Mouse (Mus musculus): ENCODE data around the gene Fgfr2. TPM values are rescaled to one million over a fixed set of nuclear protein-coding genes. Genes with fewer than 3 reads are reported as not detected.

Gene Fgfr2
- polyA plus RNA-seq, 1 experiment from 2014 or later, result 137 TPM

DNA sequence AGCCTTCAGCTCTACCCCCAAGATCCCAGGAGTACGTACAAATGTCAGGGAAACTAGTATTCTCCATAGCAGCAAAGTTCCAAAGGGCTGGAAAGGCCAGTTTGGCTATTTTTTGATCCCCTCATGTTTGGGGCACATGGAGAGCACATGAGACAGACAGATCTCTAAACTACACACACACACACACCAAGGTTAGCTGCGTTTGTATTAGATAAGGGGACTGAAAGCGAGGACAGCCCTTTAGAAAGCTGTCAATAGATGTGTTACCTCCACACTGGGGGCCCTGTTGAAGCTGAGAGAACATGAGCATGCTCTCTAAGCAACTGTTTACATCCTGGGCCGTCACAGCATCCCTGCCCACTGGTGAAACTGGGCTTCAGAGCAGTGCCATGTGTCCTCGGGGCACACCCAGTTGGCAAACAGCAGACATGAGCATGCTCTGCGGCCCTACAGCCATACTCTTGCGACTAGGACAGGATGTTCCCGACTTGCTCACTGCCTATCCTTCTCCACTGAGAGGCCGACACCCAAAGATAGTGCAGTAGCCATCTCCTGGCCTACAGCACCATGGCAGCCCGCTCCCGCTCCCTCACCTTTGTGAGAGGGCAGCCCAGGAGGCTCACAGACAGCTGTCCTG, 356.8 kb downstream of the Fgfr2 start:
- Histone ChIP-seq H3K4me3 (replicated peaks) (no peak overlapping the region), H3K9me3 (replicated peaks) (no peaks in the 10 kb centered on the region), H3K9ac (no peak overlapping the region), H3K4me2 (replicated peaks) (no peak overlapping the region), H3K4me1 (peaks cover 40% of the 10 kb centered on the region), H3K27ac (replicated peaks) (peak overlapping the region; percentile 67; the same call in 1 of the 2 replicates), H3K27me3 (no peaks in the 10 kb centered on the region), H3K36me3 (peaks cover 6% of the 10 kb centered on the region; the same call in 1 of the 2 replicates)
- ATAC-seq (ENCODE audit: insufficient number of reproducible peaks, low FRiP score, low TSS enrichment, low read depth), result no peak
- 61% methylated on average over 11 of the region's 11 CpGs for WGBS

DNA sequence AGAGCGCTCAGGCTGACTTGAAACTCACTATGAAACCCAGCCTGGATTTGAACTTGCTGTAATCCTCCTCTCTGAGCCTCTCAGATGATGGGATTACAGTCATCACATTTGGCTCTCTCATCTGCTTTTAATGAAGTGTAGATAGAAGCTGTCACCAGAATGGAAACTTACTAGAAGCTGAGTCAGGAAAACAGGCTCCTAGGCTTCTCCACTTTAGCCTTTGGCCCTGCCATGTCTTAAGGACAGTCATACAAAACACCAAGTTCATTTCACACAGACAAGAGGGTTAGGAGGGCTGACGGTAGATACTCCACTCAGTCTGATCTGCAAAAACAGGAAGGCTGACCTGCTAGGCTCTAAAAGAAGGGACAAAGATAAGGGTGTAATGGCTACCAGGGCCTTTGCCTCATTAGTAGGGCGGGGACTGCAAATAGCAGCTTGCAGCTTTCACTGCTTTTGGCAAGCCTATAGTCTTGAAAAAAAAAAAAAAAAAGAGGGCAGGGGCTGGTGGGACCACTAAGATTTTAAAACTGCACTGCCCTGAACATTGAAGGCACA, 357.4 kb downstream of the Fgfr2 start:
- Histone ChIP-seq H3K9me3 (replicated peaks) (no peaks in the 10 kb centered on the region), H3K9ac (no peak overlapping the region), H3K4me2 (replicated peaks) (no peak overlapping the region), H3K36me3 (peaks cover 6% of the 10 kb centered on the region; the same call in 1 of the 2 replicates), H3K27me3 (no peaks in the 10 kb centered on the region), H3K4me3 (replicated peaks) (no peak overlapping the region), H3K27ac (replicated peaks) (0 out of 2 replicates have a peak overlapping the region, but pooled peaks have one; percentile 67), H3K4me1 (peaks cover 40% of the 10 kb centered on the region)
- WGBS, result 80% methylated on average over 3 of the region's 3 CpGs
- ATAC-seq (ENCODE audit: insufficient number of reproducible peaks, low FRiP score, low TSS enrichment, low read depth), result no peak

DNA sequence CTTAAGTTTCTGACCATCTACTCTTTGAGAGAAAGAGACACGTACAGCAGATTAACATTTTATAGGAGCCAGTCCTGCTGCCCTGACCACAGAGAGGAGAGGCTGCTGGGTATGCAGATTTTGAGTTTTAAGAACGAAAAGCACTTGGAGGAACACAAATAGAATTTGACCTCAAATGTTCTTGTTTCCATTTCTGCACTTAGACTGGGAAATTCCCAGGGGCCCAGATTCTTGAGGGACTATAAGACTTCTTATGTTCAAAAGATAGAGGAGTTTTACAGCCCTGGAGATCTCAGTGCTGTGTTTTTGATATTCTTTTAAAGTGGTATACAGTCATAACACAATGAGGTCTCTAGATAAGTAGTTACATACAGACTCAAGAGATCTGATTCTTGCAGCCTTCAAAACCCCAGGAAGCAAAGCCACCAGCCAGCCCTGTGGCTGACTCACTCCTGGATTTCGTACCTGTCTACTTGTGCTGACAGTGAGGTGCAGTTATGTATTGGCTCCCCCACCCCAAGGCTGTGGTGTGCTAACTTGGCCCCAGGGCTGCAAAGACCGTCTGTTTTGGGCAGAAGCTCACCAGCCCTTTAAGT, 358.2 kb downstream of the Fgfr2 start:
- Histone ChIP-seq H3K4me1 (peaks cover 40% of the 10 kb centered on the region), H3K4me3 (replicated peaks) (no peak overlapping the region), H3K9me3 (replicated peaks) (no peaks in the 10 kb centered on the region), H3K4me2 (replicated peaks) (no peak overlapping the region), H3K36me3 (peaks cover 10% of the 10 kb centered on the region; the same call in 1 of the 2 replicates), H3K27ac (replicated peaks) (no peak overlapping the region), H3K27me3 (no peaks in the 10 kb centered on the region), H3K9ac (no peak overlapping the region)
- ATAC-seq (ENCODE audit: insufficient number of reproducible peaks, low FRiP score, low TSS enrichment, low read depth), result no peak
- 68% methylated on average over 4 of the region's 4 CpGs for whole genome bisulfite sequencing

DNA sequence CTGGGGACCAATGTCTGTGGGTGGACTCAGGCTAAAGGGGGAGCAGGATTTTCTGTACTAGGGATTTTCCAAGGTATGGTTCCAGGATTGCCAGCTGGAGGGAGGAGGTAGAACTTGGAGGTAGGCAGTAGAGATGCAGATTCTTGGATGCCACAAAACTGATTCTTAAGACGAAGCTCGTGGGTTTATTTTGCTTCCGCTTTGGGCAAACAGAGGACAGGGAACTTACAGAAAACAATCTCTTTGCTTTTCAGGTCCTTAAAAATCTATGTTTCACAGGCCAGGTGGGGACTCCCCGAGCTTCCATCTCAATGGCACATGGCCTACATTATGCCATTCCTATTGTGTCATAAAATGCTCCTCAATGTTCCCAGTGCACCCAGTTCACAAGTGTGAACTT, 358.8 kb downstream of the Fgfr2 start:
- Histone ChIP-seq H3K4me2 (replicated peaks) (no peak overlapping the region), H3K27me3 (no peaks in the 10 kb centered on the region), H3K9ac (no peak overlapping the region), H3K9me3 (replicated peaks) (no peaks in the 10 kb centered on the region), H3K27ac (replicated peaks) (no peak overlapping the region), H3K4me3 (replicated peaks) (no peak overlapping the region), H3K4me1 (peaks cover 35% of the 10 kb centered on the region), H3K36me3 (peaks cover 17% of the 10 kb centered on the region)
- ATAC-seq (ENCODE audit: insufficient number of reproducible peaks, low FRiP score, low TSS enrichment, low read depth), result no peak
- 96% methylated on average over 4 of the region's 4 CpGs for WGBS

DNA sequence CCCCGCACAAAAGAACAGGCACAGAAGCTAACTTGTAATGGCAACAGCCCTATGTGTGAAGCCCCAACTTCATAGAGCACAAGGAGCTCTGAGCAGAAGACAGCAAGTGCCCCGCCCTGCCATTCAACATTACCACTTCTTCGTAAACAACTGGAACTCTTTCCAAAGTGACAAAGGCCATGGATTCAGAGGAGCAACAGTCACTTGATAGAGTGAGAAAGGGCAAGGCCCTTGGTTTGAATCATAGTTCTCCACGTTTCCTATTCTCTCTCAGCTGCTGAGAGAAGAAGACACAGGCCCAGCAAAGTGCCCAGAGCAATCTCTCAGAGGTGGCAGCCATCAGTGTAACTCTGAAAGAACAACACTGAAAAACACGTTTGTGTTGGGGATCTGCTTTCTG, 359.2 kb downstream of the Fgfr2 start:
- Histone ChIP-seq H3K9ac (no peak overlapping the region), H3K36me3 (peaks cover 21% of the 10 kb centered on the region), H3K27ac (replicated peaks) (no peak overlapping the region), H3K4me1 (peaks cover 33% of the 10 kb centered on the region), H3K27me3 (no peaks in the 10 kb centered on the region), H3K4me2 (replicated peaks) (no peak overlapping the region), H3K9me3 (replicated peaks) (no peaks in the 10 kb centered on the region), H3K4me3 (replicated peaks) (no peak overlapping the region)
- ATAC-seq (ENCODE audit: insufficient number of reproducible peaks, low FRiP score, low TSS enrichment, low read depth), result no peak
- WGBS, result 86% methylated on average over 5 of the region's 5 CpGs

DNA sequence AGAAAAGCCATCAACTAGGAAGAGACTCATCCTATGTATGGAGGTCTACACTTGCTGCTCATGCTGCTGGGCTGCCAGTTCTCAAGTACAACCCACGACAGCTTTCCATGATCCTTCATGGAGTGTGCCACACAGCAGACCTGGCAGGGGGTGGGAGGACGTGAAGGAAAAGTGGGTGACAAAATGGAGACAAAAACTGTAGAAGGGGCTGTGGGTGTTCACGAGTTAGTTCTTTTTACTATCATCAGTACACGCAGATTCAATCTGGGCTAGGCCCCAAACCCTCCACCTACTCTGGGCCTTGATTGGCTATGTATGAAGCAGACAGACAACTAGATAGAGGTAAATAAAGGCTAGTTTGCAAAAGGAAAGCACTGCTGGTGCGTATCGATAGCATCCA, 359.8 kb downstream of the Fgfr2 start:
- no peak overlapping the region for H3K4me3 ChIP-seq (replicated peaks)
- H3K9me3 ChIP-seq (replicated peaks), result no peaks in the 10 kb centered on the region
- ATAC-seq (ENCODE audit: insufficient number of reproducible peaks, low FRiP score, low TSS enrichment, low read depth), result no peak
- no peak overlapping the region for H3K9ac ChIP-seq
- peaks cover 27% of the 10 kb centered on the region for H3K4me1 ChIP-seq
- H3K27me3 ChIP-seq, result no peaks in the 10 kb centered on the region
- H3K4me2 ChIP-seq (replicated peaks), result no peak overlapping the region
- no peak overlapping the region for H3K27ac ChIP-seq (replicated peaks)
- peaks cover 26% of the 10 kb centered on the region for H3K36me3 ChIP-seq
- 93% methylated on average over 6 of the region's 6 CpGs for WGBS

DNA sequence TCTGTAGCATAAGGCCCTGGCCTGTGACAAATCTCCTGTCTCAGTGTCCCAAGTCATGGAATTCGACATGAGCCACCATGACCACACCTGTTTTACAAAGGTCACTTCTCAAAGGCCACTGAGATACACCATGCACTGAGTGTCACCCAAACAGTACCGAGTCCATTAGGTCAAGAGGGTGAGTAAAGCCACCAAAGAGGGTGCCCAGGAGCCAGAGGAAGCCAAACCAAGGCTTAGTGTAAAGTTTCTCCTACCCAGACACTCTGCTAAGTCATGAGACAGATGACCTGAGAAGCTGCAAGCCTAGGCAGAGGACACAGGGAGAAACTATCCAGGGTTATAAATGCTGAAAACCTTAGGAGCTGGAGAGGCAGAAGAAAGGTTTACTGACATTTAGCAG, 361.7 kb downstream of the Fgfr2 start:
- Histone ChIP-seq H3K4me2 (replicated peaks) (no peak overlapping the region), H3K9ac (no peak overlapping the region), H3K4me3 (replicated peaks) (no peak overlapping the region), H3K4me1 (peaks cover 9% of the 10 kb centered on the region), H3K27ac (replicated peaks) (no peak overlapping the region), H3K36me3 (peaks cover 37% of the 10 kb centered on the region), H3K27me3 (no peaks in the 10 kb centered on the region), H3K9me3 (replicated peaks) (no peaks in the 10 kb centered on the region)
- WGBS, result 85% methylated on average over 2 of the region's 2 CpGs
- ATAC-seq (ENCODE audit: insufficient number of reproducible peaks, low FRiP score, low TSS enrichment, low read depth), result no peak

DNA sequence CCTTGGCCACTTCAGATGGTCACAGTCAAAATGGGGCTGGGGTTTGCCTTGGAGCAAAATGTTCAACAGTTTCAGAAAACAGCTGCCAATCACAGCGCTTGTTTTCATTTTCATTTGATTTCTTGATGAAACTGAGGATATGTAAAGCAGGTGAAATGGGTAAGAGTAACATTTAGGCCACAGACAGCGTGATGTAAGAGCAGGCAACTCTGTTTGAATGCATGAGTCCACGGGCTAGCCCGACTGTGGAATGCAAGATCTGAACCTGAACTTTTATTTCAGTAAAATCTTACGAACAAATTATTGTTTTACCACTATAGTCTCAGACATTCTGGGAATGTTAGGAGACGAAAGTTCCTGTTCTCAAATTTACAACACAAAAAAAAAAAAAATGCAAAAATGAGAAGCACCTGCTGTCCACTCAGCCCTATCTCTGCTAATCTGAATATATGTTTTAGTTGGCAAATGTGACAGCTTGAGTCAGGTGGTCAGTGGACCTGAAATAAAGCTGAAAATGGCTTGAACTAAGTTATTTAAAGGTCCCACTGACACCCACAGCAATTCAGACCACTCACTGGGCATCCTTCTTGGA, 362.5 kb downstream of the Fgfr2 start:
- Histone ChIP-seq H3K27ac (replicated peaks) (no peak overlapping the region), H3K4me1 (peaks cover 2% of the 10 kb centered on the region), H3K4me3 (replicated peaks) (no peak overlapping the region), H3K9me3 (replicated peaks) (no peaks in the 10 kb centered on the region), H3K4me2 (replicated peaks) (no peak overlapping the region), H3K9ac (no peak overlapping the region), H3K27me3 (no peaks in the 10 kb centered on the region), H3K36me3 (peaks cover 41% of the 10 kb centered on the region)
- ATAC-seq (ENCODE audit: insufficient number of reproducible peaks, low FRiP score, low TSS enrichment, low read depth), result no peak
- WGBS, result 87% methylated on average over 6 of the region's 6 CpGs

DNA sequence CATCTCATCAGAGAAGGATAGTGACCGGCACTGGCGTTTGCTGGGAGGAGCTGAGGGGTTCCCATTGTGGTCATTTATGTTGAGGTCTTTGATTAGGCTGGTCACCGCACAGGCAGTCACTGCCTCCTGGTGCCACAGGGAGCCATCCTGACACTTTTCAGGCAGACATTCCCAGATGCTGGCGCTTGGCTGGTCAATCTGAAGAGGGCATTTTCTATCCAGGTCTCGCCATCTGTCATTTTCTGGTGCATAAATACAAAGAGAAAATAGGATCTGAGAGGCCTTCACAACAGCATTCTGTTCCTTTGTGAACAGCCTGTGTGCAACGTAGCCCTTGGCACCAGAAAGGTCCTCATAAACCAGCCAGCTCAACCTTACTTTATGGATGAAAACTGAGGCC, 363.2 kb downstream of the Fgfr2 start:
- Histone ChIP-seq H3K27me3 (no peaks in the 10 kb centered on the region), H3K4me3 (replicated peaks) (no peak overlapping the region), H3K4me2 (replicated peaks) (no peak overlapping the region), H3K9ac (no peak overlapping the region), H3K9me3 (replicated peaks) (no peaks in the 10 kb centered on the region), H3K27ac (replicated peaks) (no peak overlapping the region), H3K36me3 (peaks cover 41% of the 10 kb centered on the region), H3K4me1 (peaks cover 5% of the 10 kb centered on the region)
- ATAC-seq (ENCODE audit: insufficient number of reproducible peaks, low FRiP score, low TSS enrichment, low read depth), result no peak
- whole genome bisulfite sequencing, result 97% methylated on average over 6 of the region's 6 CpGs

DNA sequence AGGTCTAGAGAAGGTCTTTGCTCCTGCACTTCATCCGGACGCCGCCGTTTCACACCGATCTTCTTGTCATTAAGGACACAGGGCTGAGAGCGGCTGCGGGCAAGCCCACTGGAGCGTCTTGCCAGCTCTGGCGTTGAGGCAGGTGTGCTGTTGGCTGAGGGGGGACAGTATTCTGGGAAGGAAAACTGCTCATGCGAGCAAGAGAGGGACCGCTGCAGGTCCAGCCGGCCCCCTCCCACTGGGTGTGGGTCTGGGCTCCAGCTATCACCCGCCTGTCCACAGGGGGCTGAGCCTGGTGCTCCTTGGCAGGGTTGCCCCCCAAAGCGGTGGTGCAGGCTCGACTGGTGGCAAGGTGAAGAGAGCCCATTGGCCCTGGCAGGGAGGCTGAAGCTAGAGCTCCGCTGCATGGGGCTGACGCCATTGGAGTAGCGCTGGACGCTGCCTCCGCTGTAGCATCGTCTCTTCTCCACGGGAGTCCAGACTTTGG, 363.7 kb downstream of the Fgfr2 start:
- no peak for ATAC-seq (ENCODE audit: insufficient number of reproducible peaks, low FRiP score, low TSS enrichment, low read depth)
- Histone ChIP-seq H3K9ac (no peak overlapping the region), H3K4me2 (replicated peaks) (no peak overlapping the region), H3K4me3 (replicated peaks) (no peak overlapping the region), H3K27ac (replicated peaks) (no peak overlapping the region), H3K27me3 (no peaks in the 10 kb centered on the region), H3K4me1 (peaks cover 10% of the 10 kb centered on the region), H3K36me3 (peaks cover 41% of the 10 kb centered on the region), H3K9me3 (replicated peaks) (no peaks in the 10 kb centered on the region)
- 93% methylated on average over 22 of the region's 22 CpGs for WGBS

DNA sequence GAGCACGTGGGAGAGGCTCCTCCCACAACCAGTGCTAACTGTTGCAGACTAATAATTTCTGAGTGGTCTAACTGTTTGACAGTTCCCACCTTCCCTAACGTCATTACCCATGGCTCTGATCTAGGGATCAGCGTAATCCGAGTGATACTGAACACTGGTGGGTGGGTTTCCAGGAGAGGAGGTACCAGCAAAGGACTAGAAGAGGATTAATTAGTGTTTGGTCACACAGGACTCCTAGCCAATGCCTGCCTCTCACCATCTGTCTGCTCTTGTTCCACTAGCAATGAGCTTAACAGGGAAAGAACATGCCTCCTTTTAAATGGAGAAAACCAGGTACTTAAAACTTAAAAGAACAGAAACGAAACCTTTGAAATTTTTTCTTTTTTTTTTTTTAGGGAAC, 364.3 kb downstream of the Fgfr2 start:
- H3K27me3 ChIP-seq, result no peaks in the 10 kb centered on the region
- no peak overlapping the region for H3K27ac ChIP-seq (replicated peaks)
- H3K4me3 ChIP-seq (replicated peaks), result no peak overlapping the region
- ATAC-seq (ENCODE audit: insufficient number of reproducible peaks, low FRiP score, low TSS enrichment, low read depth), result no peak
- WGBS, result 77% methylated on average over 5 of the region's 5 CpGs
- H3K4me1 ChIP-seq, result peaks cover 16% of the 10 kb centered on the region
- no peaks in the 10 kb centered on the region for H3K9me3 ChIP-seq (replicated peaks)
- no peak overlapping the region for H3K9ac ChIP-seq
- peaks cover 35% of the 10 kb centered on the region for H3K36me3 ChIP-seq
- no peak overlapping the region for H3K4me2 ChIP-seq (replicated peaks)

Measured in embryonic facial prominence, embryonic 15.5 days (tissue).